Mouse (Mus musculus) cerebellum, postnatal 4 days (tissue): ENCODE measurements around the gene Cnga3.

Experiments
- DNase-seq, 2 experiments: peaks; one replicate each; pipeline ENCODE4 v3.0.0; 2022; ENCODE audit warnings: low spot score in 2 of 2, mixed read lengths in 1 of 2

The Cnga3 gene

DNA sequence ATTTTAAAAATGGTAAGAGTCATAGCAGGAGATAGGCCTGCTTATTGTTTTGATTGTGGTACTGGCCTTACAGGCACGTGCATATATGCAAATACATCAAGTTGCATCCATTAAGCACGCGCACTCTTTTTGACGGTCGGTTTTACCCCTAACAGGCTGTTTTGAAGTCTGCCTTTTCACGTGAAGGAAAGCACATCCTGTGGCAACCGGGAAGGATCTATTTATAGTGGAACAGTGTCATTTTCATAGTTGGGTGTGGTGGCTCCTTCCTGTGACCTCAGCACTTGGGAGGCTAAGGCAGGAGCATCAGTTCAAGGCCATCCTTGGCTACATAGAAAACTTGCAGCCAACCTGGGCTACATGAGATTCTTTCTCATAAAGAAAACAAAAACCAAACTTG, 72.3 kb downstream of the Cnga3 start:
- DNase-seq: no peak

DNA sequence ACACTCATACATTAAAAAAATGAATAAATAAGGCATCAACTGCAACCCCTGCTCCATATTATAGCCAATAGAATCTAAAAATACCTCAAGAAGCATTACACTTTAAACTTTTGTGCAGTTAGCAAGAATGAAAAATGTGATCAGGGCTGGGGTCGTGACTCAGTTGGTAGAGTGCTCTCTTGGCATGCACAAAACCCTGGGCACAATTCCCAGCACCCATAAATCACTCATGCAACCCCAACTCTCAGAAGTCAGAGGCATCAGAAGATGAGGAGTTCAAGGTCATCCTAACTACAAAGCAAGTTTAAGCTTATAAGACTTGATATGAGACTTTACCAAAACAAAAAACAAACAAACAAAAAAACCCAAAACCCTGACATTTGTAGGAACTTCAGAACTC, 73.5 kb downstream of the Cnga3 start:
- no peak for DNase-seq

DNA sequence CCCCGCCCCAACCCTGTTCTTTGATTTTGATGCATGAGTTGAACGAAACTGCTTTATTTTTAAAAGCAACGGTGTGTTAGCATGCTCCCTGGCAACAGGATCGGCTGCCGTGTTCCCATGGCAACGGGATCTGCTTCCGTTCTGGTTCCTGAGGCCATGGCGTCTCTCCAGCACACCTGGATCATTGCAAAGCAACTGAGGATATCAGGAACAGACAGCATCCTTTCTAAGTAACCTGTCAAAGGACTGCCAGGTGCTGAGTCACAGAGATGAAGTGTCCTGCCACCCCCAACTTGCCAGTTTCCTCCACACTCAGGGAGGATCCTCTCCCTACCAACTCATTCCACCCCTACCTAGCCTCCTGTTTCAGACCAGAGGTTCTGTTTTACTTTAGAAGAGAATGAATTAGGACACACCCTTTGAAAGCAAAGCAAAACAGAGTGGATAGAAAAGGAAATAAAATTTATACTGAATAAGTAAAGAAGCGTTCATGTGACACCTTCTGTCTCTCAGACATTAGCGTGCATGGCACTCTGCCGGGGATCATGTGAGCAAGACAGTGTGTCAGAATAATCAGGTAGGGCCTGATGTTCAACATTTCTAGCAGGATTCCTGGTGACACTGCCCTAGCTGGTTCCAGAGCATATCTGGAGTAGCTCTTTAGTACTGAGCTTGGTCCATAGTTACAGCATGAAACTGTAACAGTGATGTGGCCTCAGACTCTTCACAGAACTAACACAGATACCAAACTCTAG, 74.1 kb downstream of the Cnga3 start:
- DNase-seq: peak in 1 of 2 experiments; percentile 21

DNA sequence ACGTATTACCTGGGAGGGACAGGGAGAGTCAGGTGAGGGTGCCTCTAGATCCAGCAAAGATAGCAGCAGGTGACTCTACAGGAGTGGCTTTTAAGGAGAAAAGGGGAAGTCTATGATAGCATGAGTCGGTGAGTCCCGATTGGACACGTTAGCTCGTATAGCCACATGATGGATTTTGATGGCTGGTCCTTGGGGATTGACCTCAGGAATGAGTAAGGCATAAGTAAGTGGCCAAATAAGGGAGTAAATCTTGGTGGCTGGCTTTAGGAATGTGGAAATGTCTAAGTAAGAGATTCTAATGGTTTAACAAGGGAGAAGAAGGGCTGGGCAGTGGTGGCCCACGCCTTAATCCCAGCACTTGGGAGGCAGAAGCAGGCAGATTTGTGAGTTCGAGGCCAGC, 74.7 kb downstream of the Cnga3 start:
- no peak for DNase-seq

GRCm38 (mm10) chr1:37296414-37296813, 82.2 kb downstream of the Cnga3 start:
- no peak for DNase-seq

GRCm38 (mm10) chr1:37298904-37299303, 84.7 kb downstream of the Cnga3 start:
- DNase-seq: no peak

- DNase-seq: peak; percentile 97
These were observed 85.6 kb downstream of the Cnga3 start, which contains the start of gene Inpp4a for GRCm38 (mm10) chr1:37299540-37300491. Gene Inpp4a (plus strand): TSS chr1:37299865.

DNA sequence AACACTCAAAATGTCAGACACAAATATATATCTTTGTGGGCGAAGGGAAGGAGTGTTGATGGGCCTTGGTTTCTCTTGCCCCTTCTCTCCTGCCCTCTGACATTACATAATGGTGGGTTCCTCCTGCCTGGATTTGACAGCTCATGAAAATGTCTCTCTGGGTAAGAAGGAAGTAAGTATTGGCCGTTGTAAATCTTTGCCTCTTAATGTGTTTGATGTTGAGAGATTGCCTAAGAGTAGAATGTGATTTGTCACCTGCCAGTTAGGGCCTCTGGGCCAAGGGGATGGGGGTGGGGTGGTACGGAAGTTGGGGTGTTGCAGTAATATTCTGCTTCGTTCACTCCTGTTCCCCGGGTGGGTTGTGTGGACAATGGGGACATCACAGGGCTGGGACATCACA, 86.4 kb downstream of the Cnga3 start:
- no peak for DNase-seq

- no peak for DNase-seq
These were observed 88.6 kb downstream of the Cnga3 start for GRCm38 (mm10) chr1:37302801-37303200.

DNA sequence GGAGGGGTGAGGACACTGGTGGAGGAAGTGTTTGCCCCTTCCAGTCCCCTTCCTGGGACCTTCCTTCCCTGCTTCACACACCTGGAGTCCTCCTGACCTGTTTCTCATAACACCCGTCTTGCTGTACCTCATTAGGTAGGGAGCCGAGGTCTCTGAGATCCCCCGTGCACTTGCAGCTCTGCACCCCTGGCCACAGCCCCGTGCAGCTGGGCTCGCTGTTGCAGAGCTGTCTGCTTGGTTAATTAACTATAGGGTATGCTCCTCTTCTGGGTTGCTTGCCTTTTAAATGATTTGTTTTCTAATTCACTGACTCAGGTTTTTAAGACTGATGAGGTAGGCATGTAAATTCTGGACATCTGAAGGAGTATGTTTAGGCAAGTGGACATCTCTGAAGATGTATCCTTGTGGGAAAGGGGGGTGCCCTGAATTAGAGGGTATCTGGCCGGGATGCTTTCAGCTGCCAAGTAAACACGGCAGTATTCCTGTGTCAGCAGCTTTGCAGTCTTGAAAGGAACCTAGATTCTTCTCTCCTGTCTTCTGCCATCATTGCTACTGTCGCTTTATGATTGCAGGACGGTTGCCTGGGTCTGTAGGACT, 91.6 kb downstream of the Cnga3 start:
- no peak for DNase-seq

DNA sequence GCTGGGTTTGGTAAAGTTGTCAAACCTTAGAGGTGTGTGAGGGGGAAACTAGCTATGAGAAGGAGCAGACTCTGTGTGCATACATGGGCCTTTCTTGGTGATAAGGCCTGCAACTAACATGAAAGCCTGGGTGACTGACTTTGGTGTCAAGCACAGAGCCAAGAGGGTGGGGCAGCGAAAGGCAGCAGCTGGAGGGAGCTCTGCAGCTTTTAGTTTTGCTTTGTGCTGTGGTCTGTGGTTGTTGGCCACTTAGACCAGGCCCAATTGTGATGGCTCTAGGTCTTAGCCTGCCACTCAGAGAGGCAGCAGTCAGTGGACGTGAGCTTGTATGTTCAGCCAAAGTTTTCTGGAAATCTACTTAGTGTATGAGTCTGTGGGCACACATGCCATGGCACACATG, 93.4 kb downstream of the Cnga3 start:
- DNase-seq: no peak

DNA sequence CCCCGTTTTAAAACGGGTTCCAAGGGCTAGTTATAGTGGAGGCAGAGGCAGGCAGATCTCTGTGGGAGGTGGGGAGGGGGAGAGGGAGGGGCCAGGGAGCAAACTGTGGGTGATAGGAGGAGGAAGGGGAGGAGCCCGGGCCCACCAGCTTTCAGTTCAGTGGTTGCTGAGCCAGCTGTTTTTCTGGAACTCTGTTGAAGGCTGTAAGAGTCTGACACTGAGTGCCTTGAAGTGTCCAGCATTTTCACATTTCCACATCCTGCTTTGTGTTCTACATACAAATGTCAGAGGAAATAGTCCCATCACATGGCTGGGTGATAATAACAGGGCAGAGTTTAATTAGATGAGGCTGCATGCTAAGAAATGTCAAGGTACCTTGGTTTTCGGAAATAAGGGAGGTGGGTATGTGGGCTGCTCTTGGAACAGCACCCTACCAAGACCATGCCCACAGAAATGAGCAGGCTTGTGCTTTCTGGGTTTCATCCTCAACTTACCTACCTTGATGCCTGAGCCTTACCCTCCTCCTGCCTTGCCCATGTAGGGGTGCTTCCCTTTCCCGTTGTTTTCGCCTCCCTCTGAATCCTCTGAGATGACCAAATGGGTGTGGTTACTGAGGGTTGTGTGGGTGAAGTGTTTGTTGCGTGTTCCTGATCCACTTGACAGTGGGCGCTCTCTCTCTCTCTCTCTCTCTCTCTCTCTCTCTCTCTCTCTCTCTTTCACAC, 93.9 kb downstream of the Cnga3 start:
- no peak for DNase-seq

- no peak for DNase-seq
These were observed 94.5 kb downstream of the Cnga3 start for GRCm38 (mm10) chr1:37308743-37309100.

- DNase-seq: no peak
These were observed 95.8 kb downstream of the Cnga3 start for GRCm38 (mm10) chr1:37309939-37310515.
